Mouse (Mus musculus) bone marrow, adult 2 months (tissue): ENCODE results near the gene Hspd1.

Experiments used
- CTCF ChIP-seq: fragments of 200-500 bp; IDR thresholded peaks from 2 replicates; pipeline ENCODE4 v1.5.1; 2011; ENCODE audit warnings: low read length, control low read depth; ENCODE audit not compliant: control insufficient read depth, insufficient read depth
- POLR2A ChIP-seq: fragments of 200-500 bp; IDR thresholded peaks from 2 replicates; pipeline ENCODE4 v1.6.1; 2011; ENCODE audit warnings: low read depth, mild to moderate bottlenecking, control low read depth, low read length, borderline replicate concordance; ENCODE audit not compliant: control insufficient read depth

- no peak for TF ChIP-seq POLR2A
- no peak for TF ChIP-seq CTCF
Observed at GRCm38 (mm10) chr1:55048841-55049587, 39.0 kb downstream of the Hspd1 start.
